Mouse (Mus musculus): ENCODE results near the gene Epha1. TPM values are rescaled to one million over a fixed set of nuclear protein-coding genes. Genes with fewer than 3 reads are reported as not detected.

Epha1 gene
- total RNA-seq (2021), result under 1 TPM; 0.45 to 0.46 TPM
- long read RNA-seq, experiment 1, result 0 reads
- long read RNA-seq, experiment 2, result 0 reads

DNA sequence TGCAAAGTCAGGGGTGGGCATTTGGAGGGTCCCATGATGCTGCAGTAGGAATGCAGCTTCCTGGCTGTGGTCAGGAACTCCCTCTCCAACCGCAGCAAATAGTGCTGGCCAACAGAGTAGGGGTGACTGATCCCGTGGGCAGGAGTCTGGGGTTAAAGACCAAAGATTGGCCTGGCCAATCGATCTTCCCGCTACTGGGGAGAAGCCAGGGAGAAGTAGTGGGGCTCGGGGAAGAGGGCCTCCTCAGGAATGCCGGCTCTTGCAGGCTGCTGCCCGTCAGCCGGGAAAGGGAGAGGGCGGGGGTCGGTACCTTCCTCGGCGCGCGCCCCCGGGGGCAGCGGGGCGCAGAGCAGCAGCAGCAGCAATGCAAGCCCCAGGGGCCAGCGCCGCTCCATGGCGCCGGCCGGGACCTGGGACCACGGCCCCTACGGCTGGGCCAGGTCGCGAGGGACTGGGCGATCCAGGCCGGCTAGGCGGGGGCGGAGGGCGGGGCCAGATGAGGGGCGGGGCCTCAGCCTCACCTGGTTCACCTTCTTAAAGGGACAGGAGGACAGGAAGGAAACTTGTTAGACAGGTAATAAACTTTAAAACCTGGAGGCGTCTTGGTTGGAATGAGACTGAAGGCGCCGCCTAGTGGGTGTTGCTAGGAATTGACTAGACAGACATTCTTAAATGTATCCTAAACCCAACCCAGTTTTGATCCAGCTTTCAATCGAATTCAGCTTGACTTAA is at the start of gene Epha1:
Gene Epha1 (minus strand): TSS at position 453 of the 732 bp plus-strand sequence.
- DNase-seq (ENCODE audit: low spot score in 2 of 2), result peak in 1 of 2 experiments; percentile 71

DNA sequence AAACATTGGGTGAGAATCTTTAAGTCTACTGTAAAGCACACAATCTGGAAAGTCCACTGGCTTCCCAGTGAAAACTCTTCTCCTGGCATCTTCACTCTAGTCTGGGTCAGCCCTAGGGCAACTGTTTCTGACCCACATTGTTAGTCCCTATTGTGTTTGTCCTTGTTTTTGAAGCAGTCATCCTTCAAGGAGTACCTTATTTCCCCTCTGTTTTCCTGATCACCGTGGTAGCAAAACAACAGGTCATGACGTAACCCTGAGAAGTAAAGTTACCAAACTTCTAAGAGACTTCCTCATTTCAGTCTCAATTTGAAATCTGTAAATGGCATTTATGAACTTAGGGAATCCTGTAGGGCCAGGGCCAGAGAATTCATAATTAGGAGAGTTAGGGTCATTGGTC is 48.4 kb upstream of the Epha1 start:
- DNase-seq (ENCODE audit: low spot score in 2 of 2), result no peak

GRCm38 (mm10) chr6:42419443-42419842 is 46.4 kb upstream of the Epha1 start:
- DNase-seq (ENCODE audit: low spot score in 2 of 2), result no peak

DNA sequence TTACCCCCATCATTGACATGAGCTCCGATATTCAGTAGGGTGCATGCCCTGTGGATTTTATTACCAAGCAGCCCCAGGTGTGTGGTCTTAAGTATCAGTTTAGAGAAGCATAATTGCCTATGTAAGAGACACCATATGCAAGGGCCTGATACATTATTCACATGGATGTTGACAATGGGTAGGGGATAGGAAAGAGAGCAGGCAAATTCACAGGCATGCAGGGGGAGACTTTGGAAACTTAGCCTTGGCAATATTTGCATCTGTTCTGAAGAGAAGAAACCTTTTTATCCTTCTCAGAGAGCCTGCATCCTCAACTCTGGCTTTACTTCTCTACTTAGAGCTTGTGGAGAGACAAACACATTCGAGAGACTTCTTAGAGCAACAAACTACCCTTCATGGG is 32.1 kb upstream of the Epha1 start, which contains the start of gene Tas2r135:
Gene Tas2r135 (plus strand): TSS at position 301 of the 400 bp plus-strand sequence.
- DNase-seq (ENCODE audit: low spot score in 2 of 2), result no peak

DNA sequence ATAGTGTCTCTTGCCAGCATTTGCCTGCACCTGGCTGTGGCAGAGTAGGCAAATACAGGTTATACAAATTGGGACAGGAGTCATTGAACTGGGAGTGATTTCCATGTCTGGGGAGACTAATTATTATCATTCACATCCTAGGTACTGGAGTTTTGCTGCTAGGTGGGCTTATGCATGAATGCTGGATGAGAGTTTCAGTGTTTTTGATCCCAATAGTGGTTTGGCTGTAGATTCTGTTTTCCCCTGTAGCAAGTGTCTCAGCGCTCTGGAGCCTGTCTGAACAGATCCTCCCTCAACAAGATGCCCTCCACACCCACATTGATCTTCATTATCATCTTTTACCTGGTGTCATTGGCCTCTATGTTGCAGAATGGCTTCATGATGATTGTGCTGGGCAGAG is 26.9 kb upstream of the Epha1 start, which contains the start of gene Tas2r143:
Gene Tas2r143 (plus strand): TSS at position 301 of the 400 bp plus-strand sequence.
- DNase-seq (ENCODE audit: low spot score in 2 of 2), result no peak

GRCm38 (mm10) chr6:42398998-42399397 is 25.9 kb upstream of the Epha1 start:
- DNase-seq (ENCODE audit: low spot score in 2 of 2), result no peak

DNA sequence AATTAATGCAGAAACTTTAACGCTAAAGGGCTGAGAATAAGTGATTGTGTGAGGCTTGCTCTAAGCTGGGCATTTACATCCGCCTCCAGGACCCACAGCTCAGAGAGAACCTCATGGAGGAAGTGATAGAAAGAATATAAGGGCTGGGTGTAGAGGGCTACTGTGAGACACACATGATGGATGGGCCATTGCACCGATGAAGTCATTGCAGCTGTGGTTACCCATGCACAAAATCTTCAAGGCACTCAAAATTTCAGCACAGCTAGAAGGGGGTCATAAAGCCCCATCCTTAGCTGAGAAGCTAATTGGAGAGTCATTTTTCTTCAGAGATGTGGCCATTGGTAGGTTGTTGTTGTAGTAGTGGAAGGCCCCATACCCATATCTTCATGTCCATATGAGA is 25.2 kb upstream of the Epha1 start:
- no peak for DNase-seq (ENCODE audit: low spot score in 2 of 2)

GRCm38 (mm10) chr6:42397041-42397657 is 24.1 kb upstream of the Epha1 start:
- DNase-seq (ENCODE audit: low spot score in 2 of 2), result peak in 1 of 2 experiments; percentile 47

GRCm38 (mm10) chr6:42395960-42396809 is 23.1 kb upstream of the Epha1 start:
- peak; percentile 83 to 88 for DNase-seq (ENCODE audit: low spot score in 2 of 2)

GRCm38 (mm10) chr6:42391796-42392330 is 18.8 kb upstream of the Epha1 start:
- no peak for DNase-seq (ENCODE audit: low spot score in 2 of 2)

DNA sequence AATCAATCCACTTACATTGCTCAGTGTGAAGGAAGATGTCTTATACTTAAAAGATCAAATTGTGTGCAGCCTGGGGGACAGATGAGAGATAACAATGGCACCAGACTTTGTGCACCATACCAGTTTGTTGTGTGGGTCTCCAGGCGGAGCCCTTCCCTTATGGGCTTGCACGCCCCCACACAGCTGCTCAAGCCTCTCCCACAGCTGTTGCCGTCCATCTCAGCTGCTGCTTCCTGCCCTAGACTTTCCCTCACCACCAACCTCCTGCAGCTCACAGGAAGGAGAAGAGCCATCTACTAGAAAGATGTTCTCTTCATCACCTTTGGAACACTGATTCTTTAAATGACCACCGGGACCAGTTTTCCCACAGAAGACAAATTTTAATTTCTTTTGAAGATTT is 12.6 kb upstream of the Epha1 start:
- DNase-seq (ENCODE audit: low spot score in 2 of 2), result no peak

DNA sequence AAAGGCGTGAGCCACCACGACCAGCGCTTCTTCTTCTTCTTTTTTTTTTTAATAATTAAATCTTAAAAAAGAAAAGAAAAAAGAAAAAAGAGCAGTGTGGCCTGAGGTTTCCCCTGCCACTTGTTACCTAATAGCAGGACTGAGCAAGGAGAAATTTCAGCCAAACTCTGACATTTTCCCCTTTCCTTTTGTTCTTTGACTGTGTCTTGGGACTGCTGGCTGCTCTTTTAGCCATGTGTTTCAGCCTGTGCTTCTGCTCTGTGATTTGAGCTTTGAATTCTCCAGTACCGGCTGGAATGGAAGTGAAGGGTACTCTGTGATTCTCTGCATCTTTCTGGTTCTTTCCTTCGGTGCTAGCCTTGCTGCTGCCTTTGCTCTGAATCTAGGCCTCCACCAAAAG is 10.3 kb upstream of the Epha1 start:
- DNase-seq (ENCODE audit: low spot score in 2 of 2), result no peak

GRCm38 (mm10) chr6:42381916-42382381 is 8.9 kb upstream of the Epha1 start:
- DNase-seq (ENCODE audit: low spot score in 2 of 2), result no peak

DNA sequence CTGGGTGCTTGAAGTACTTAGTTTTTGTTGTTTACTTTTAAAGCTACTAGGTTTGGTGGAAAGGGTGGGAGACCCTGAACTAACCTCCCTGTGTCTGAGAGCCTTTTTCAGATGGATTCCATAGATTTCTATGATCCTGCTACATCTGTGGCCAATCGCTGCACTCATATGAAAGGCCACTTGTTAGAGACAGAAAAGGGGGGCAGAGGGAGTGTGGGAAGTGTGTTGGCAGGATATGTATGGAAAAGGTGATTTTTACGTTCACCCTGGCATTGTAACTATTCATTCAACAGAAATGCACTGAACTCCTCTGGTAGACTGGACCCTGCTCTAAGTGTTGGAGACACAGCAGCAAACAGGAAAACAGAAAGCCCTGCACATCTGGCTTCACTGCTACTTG is 8.2 kb upstream of the Epha1 start:
- no peak for DNase-seq (ENCODE audit: low spot score in 2 of 2)

- no peak for DNase-seq (ENCODE audit: low spot score in 2 of 2)
Observed at GRCm38 (mm10) chr6:42380416-42381144, 7.5 kb upstream of the Epha1 start.

DNA sequence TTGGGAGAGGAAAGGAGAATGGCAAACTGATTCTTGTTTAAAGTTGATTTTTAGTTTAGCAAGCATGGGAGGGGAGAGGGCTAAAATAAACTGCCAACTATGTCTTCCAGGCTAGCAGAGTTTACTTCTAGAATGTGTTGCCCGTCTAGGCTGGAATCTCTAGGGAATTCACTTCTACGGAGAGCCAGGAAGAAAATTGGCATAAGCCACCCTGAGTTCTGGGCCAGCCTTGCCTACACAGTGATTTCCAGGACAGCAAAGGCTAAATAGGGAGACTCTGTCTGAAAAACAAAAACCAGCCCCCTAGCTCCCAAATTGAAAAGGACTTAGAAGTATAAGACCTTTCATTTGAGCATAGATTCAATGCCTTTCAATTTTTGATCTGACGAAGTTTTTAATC is 6.5 kb upstream of the Epha1 start:
- no peak for DNase-seq (ENCODE audit: low spot score in 2 of 2)

GRCm38 (mm10) chr6:42377280-42377679 is 4.2 kb upstream of the Epha1 start:
- DNase-seq (ENCODE audit: low spot score in 2 of 2), result no peak

DNA sequence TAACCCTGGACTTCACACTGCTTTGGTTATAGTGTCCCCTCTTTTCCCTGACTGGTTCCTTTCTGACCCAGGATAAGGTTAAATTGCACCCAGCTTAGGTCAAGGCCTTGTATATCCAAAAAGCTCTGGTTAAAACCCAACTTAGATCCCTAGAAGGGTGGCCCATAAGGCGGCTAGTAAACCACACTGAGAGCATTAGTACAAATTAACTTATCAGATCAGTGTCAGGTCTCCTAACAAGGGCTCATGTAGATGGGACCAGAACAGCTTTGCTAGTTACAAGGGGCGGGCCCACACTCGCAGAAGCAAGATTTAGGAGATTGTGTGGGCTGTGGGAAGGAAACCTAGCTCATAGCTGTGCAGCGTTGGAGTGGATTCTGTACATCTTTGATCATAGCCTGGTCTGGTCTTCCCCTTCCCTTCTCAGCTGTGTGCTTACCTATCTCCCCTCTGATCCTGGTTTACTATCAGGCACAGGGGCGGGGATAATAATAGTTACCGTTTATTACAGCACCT is 3.5 kb upstream of the Epha1 start:
- DNase-seq (ENCODE audit: low spot score in 2 of 2), result no peak

- DNase-seq (ENCODE audit: low spot score in 2 of 2), result no peak
Observed at GRCm38 (mm10) chr6:42376016-42376415, 2.9 kb upstream of the Epha1 start.

- no peak for DNase-seq (ENCODE audit: low spot score in 2 of 2)
Observed at GRCm38 (mm10) chr6:42375131-42375530, 2.1 kb upstream of the Epha1 start.

Data from adrenal gland, adult 18-20 months (tissue).